Mouse (Mus musculus): ENCODE results near the gene Igfbp3. TPM values are rescaled to one million over a fixed set of nuclear protein-coding genes. Genes with fewer than 3 reads are reported as not detected.
"Not testable (repeated sequence)": the region's sequence is repeated elsewhere in the genome, so short reads cannot be mapped to it uniquely, and the experiment has no call there.

Igfbp3 gene
- polyA plus RNA-seq, 1 experiment from 2014 or later, result 49.5 TPM

GRCm38 (mm10) chr11:7234981-7235609 is 21.4 kb upstream of the Igfbp3 start:
- Histone ChIP-seq H3K4me2 (ENCODE audit: low read length) (no peak overlapping the region), H3K4me3 (ENCODE audit: low read depth, low read length) (no peak overlapping the region), H3K4me1 (replicated peaks; ENCODE audit: control insufficient read depth, insufficient read depth, low read length) (no peaks in the 10 kb centered on the region), H3K36me3 (ENCODE audit: control insufficient read depth, insufficient read depth, low read length) (no peaks in the 10 kb centered on the region), H3K9ac (ENCODE audit: low read length) (no peak overlapping the region), H3K27ac (ENCODE audit: low read depth) (no peak overlapping the region), H3K27me3 (replicated peaks; ENCODE audit: control insufficient read depth, insufficient read depth, low read length) (no peaks in the 10 kb centered on the region), H3K9me3 (ENCODE audit: control insufficient read depth, low read length) (no peaks in the 10 kb centered on the region)
- 63% methylated on average over 3 of the region's 3 CpGs for WGBS
- ATAC-seq (replicated peaks; ENCODE audit: low FRiP score, low TSS enrichment, low read depth), result no peak
- no peak for DNase-seq (ENCODE audit: low spot score)

GRCm38 (mm10) chr11:7234436-7234835 is 20.7 kb upstream of the Igfbp3 start:
- no peaks in the 10 kb centered on the region for H3K9me3 ChIP-seq (ENCODE audit: control insufficient read depth, low read length)
- 79% methylated on average over 1 of the region's 1 CpGs for WGBS
- no peak overlapping the region for H3K9ac ChIP-seq (ENCODE audit: low read length)
- no peak overlapping the region for H3K4me3 ChIP-seq (ENCODE audit: low read depth, low read length)
- H3K27ac ChIP-seq (ENCODE audit: low read depth), result no peak overlapping the region
- H3K27me3 ChIP-seq (replicated peaks; ENCODE audit: control insufficient read depth, insufficient read depth, low read length), result no peaks in the 10 kb centered on the region
- ATAC-seq (replicated peaks; ENCODE audit: low FRiP score, low TSS enrichment, low read depth), result no peak
- no peak overlapping the region for H3K4me2 ChIP-seq (ENCODE audit: low read length)
- H3K36me3 ChIP-seq (ENCODE audit: control insufficient read depth, insufficient read depth, low read length), result no peaks in the 10 kb centered on the region
- DNase-seq (ENCODE audit: low spot score), result no peak
- H3K4me1 ChIP-seq (replicated peaks; ENCODE audit: control insufficient read depth, insufficient read depth, low read length), result no peaks in the 10 kb centered on the region

GRCm38 (mm10) chr11:7233333-7233732 is 19.6 kb upstream of the Igfbp3 start:
- no peaks in the 10 kb centered on the region for H3K9me3 ChIP-seq (ENCODE audit: control insufficient read depth, low read length)
- no peaks in the 10 kb centered on the region for H3K4me1 ChIP-seq (replicated peaks; ENCODE audit: control insufficient read depth, insufficient read depth, low read length)
- DNase-seq (ENCODE audit: low spot score), result no peak
- no peak overlapping the region for H3K27ac ChIP-seq (ENCODE audit: low read depth)
- no peak overlapping the region for H3K4me3 ChIP-seq (ENCODE audit: low read depth, low read length)
- H3K27me3 ChIP-seq (replicated peaks; ENCODE audit: control insufficient read depth, insufficient read depth, low read length), result no peaks in the 10 kb centered on the region
- H3K9ac ChIP-seq (ENCODE audit: low read length), result no peak overlapping the region
- WGBS, result 87% methylated on average over 2 of the region's 2 CpGs
- no peaks in the 10 kb centered on the region for H3K36me3 ChIP-seq (ENCODE audit: control insufficient read depth, insufficient read depth, low read length)
- no peak overlapping the region for H3K4me2 ChIP-seq (ENCODE audit: low read length)
- no peak for ATAC-seq (replicated peaks; ENCODE audit: low FRiP score, low TSS enrichment, low read depth)

- H3K27me3 ChIP-seq (replicated peaks; ENCODE audit: control insufficient read depth, insufficient read depth, low read length), result no peaks in the 10 kb centered on the region
- H3K9ac ChIP-seq (ENCODE audit: low read length), result no peak overlapping the region
- H3K9me3 ChIP-seq (ENCODE audit: control insufficient read depth, low read length), result no peaks in the 10 kb centered on the region
- no peak overlapping the region for H3K4me2 ChIP-seq (ENCODE audit: low read length)
- ATAC-seq (replicated peaks; ENCODE audit: low FRiP score, low TSS enrichment, low read depth) (no peak), DNase-seq (ENCODE audit: low spot score) (no peak)
- WGBS, result 93% methylated on average over 4 of the region's 4 CpGs
- no peak overlapping the region for H3K4me3 ChIP-seq (ENCODE audit: low read depth, low read length)
- no peaks in the 10 kb centered on the region for H3K4me1 ChIP-seq (replicated peaks; ENCODE audit: control insufficient read depth, insufficient read depth, low read length)
- H3K27ac ChIP-seq (ENCODE audit: low read depth), result no peak overlapping the region
- H3K36me3 ChIP-seq (ENCODE audit: control insufficient read depth, insufficient read depth, low read length), result no peaks in the 10 kb centered on the region
Measured at GRCm38 (mm10) chr11:7231958-7232357, 18.2 kb upstream of the Igfbp3 start.

GRCm38 (mm10) chr11:7230000-7230399 is 16.3 kb upstream of the Igfbp3 start:
- Histone ChIP-seq H3K36me3 (ENCODE audit: control insufficient read depth, insufficient read depth, low read length) (no peaks in the 10 kb centered on the region), H3K9ac (ENCODE audit: low read length) (no peak overlapping the region), H3K27me3 (replicated peaks; ENCODE audit: control insufficient read depth, insufficient read depth, low read length) (no peaks in the 10 kb centered on the region), H3K4me1 (replicated peaks; ENCODE audit: control insufficient read depth, insufficient read depth, low read length) (no peaks in the 10 kb centered on the region), H3K4me3 (ENCODE audit: low read depth, low read length) (no peak overlapping the region), H3K4me2 (ENCODE audit: low read length) (no peak overlapping the region), H3K27ac (ENCODE audit: low read depth) (no peak overlapping the region), H3K9me3 (ENCODE audit: control insufficient read depth, low read length) (no peaks in the 10 kb centered on the region)
- 37% methylated on average over 4 of the region's 4 CpGs for WGBS
- no peak for DNase-seq (ENCODE audit: low spot score)
- ATAC-seq (replicated peaks; ENCODE audit: low FRiP score, low TSS enrichment, low read depth), result no peak

- DNase-seq (ENCODE audit: low spot score) (no peak), ATAC-seq (replicated peaks; ENCODE audit: low FRiP score, low TSS enrichment, low read depth) (no peak)
- Histone ChIP-seq H3K27me3 (replicated peaks; ENCODE audit: control insufficient read depth, insufficient read depth, low read length) (no peaks in the 10 kb centered on the region), H3K9me3 (ENCODE audit: control insufficient read depth, low read length) (no peaks in the 10 kb centered on the region), H3K4me3 (ENCODE audit: low read depth, low read length) (no peak overlapping the region), H3K27ac (ENCODE audit: low read depth) (no peak overlapping the region), H3K4me1 (replicated peaks; ENCODE audit: control insufficient read depth, insufficient read depth, low read length) (no peaks in the 10 kb centered on the region), H3K9ac (ENCODE audit: low read length) (no peak overlapping the region), H3K36me3 (ENCODE audit: control insufficient read depth, insufficient read depth, low read length) (no peaks in the 10 kb centered on the region), H3K4me2 (ENCODE audit: low read length) (no peak overlapping the region)
- WGBS, result 79% methylated on average over 4 of the region's 4 CpGs
Measured at GRCm38 (mm10) chr11:7228107-7228506, 14.4 kb upstream of the Igfbp3 start.

- DNase-seq (ENCODE audit: low spot score) (no peak), ATAC-seq (replicated peaks; ENCODE audit: low FRiP score, low TSS enrichment, low read depth) (no peak)
- WGBS, result 86% methylated on average over 7 of the region's 7 CpGs
- Histone ChIP-seq H3K36me3 (ENCODE audit: control insufficient read depth, insufficient read depth, low read length) (no peaks in the 10 kb centered on the region), H3K27ac (ENCODE audit: low read depth) (no peak overlapping the region), H3K9ac (ENCODE audit: low read length) (no peak overlapping the region), H3K9me3 (ENCODE audit: control insufficient read depth, low read length) (no peaks in the 10 kb centered on the region), H3K27me3 (replicated peaks; ENCODE audit: control insufficient read depth, insufficient read depth, low read length) (no peaks in the 10 kb centered on the region), H3K4me2 (ENCODE audit: low read length) (no peak overlapping the region), H3K4me3 (ENCODE audit: low read depth, low read length) (no peak overlapping the region), H3K4me1 (replicated peaks; ENCODE audit: control insufficient read depth, insufficient read depth, low read length) (no peaks in the 10 kb centered on the region)
Measured at GRCm38 (mm10) chr11:7226810-7227550, 13.3 kb upstream of the Igfbp3 start.

GRCm38 (mm10) chr11:7226200-7226599 is 12.5 kb upstream of the Igfbp3 start:
- no peaks in the 10 kb centered on the region for H3K36me3 ChIP-seq (ENCODE audit: control insufficient read depth, insufficient read depth, low read length)
- H3K4me2 ChIP-seq (ENCODE audit: low read length), result no peak overlapping the region
- no peaks in the 10 kb centered on the region for H3K27me3 ChIP-seq (replicated peaks; ENCODE audit: control insufficient read depth, insufficient read depth, low read length)
- H3K27ac ChIP-seq (ENCODE audit: low read depth), result no peak overlapping the region
- no peaks in the 10 kb centered on the region for H3K9me3 ChIP-seq (ENCODE audit: control insufficient read depth, low read length)
- DNase-seq (ENCODE audit: low spot score) (no peak), ATAC-seq (replicated peaks; ENCODE audit: low FRiP score, low TSS enrichment, low read depth) (no peak)
- 68% methylated on average over 2 of the region's 2 CpGs for WGBS
- H3K4me1 ChIP-seq (replicated peaks; ENCODE audit: control insufficient read depth, insufficient read depth, low read length), result no peaks in the 10 kb centered on the region
- no peak overlapping the region for H3K9ac ChIP-seq (ENCODE audit: low read length)
- no peak overlapping the region for H3K4me3 ChIP-seq (ENCODE audit: low read depth, low read length)

GRCm38 (mm10) chr11:7221826-7222225 is 8.1 kb upstream of the Igfbp3 start:
- not testable (repeated sequence) for H3K36me3 ChIP-seq (ENCODE audit: control insufficient read depth, insufficient read depth, low read length); DNase-seq (ENCODE audit: low spot score); H3K9me3 ChIP-seq (ENCODE audit: control insufficient read depth, low read length); H3K27me3 ChIP-seq (replicated peaks; ENCODE audit: control insufficient read depth, insufficient read depth, low read length); H3K27ac ChIP-seq (ENCODE audit: low read depth); ATAC-seq (replicated peaks; ENCODE audit: low FRiP score, low TSS enrichment, low read depth); H3K9ac ChIP-seq (ENCODE audit: low read length); H3K4me1 ChIP-seq (replicated peaks; ENCODE audit: control insufficient read depth, insufficient read depth, low read length); H3K4me2 ChIP-seq (ENCODE audit: low read length); H3K4me3 ChIP-seq (ENCODE audit: low read depth, low read length)
- WGBS, result 68% methylated on average over 8 of the region's 8 CpGs
